Mouse (Mus musculus) ES-Bruce4 (cell line): ENCODE results near the gene Vps37b.

ENCODE experiments used
- CTCF ChIP-seq: IDR thresholded peaks from one replicate; pipeline ENCODE4 v1.8.1; 2011; ENCODE audit warnings: low read depth, low read length
- POLR2A ChIP-seq: IDR thresholded peaks from one replicate; pipeline ENCODE4 v1.8.1; 2011; ENCODE audit warnings: low read length; ENCODE audit not compliant: insufficient read depth

- TF ChIP-seq CTCF (no peak), POLR2A (no peak)
Observed at GRCm38 (mm10) chr5:124026568-124026967, 5.5 kb downstream of the Vps37b start.
